Mouse (Mus musculus): ENCODE data around the gene Zic2.

Gene Zic2

DNA sequence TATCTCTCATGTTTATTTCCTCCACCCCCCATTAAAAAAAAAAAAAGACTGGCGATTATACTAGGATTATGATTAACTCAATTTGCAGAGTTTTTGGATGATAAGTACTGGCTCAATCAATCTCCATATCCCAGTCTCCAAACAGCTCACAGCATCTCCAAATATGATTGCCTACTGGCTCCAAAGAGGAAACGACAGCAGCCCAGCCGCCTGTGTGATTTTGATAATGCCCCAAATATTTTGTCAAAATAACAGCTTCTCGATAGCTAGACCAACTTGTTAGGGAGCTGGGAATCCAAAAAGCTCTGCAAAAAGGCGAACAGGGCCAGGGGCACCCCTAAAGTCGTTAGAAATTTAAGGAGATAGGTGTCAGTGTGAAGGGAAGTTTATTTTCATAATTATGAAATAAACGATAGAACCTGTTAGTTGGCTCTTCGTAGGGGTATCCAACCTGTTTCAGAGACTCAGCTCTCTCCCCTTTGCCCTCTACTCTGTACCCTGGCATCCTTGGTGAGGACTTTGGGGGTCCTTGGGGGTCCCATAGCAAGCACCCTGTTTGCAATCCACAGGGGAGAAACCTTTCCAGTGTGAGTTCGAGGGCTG lies 2.8 kb downstream of the Zic2 start:
- DNase-seq: peak in 1 of 2 experiments; percentile 5

DNA sequence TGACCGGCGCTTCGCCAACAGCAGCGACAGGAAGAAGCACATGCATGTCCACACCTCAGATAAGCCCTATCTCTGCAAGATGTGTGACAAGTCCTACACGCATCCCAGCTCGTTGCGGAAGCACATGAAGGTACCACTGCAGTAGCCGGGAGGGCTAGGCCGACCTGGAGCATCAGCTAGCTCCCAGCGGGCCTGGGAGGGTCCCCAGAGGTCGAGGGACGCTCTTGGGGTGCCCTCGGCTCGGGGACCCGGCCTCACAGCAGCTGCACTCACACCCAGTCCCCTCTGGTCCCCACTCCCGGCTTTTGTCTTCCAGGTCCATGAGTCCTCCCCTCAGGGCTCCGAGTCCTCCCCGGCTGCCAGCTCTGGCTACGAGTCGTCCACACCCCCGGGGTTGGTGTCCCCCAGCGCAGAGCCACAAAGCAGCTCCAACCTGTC lies 3.4 kb downstream of the Zic2 start:
- peak in 1 of 2 experiments; percentile 24 for DNase-seq

- no peak for DNase-seq
Observed at GRCm38 (mm10) chr14:122479461-122480109, 4.3 kb downstream of the Zic2 start.

- DNase-seq: no peak
Observed at GRCm38 (mm10) chr14:122480355-122480754, 5.1 kb downstream of the Zic2 start.

DNA sequence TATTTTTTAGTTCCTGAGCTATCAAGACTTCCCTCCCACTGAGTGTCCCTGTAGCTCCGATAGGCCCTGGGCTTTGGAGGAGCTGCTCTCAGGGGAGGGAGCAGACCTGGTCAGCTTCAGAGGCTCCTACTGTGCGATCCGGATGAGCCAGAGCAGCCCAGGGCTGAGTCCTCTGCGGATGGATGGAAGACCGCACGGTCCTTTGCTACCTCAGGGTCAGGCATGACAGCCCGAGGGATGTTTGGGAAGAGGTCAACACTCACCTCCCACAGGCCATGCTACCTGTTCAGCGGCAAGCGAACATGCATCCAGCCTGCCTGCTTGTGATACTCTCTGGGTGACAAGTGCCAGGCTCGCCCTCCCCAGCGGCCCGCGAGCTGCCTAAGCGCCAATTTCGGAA lies 5.9 kb downstream of the Zic2 start:
- DNase-seq: no peak

GRCm38 (mm10) chr14:122482081-122483023 lies 7.1 kb downstream of the Zic2 start:
- no peak for DNase-seq

DNA sequence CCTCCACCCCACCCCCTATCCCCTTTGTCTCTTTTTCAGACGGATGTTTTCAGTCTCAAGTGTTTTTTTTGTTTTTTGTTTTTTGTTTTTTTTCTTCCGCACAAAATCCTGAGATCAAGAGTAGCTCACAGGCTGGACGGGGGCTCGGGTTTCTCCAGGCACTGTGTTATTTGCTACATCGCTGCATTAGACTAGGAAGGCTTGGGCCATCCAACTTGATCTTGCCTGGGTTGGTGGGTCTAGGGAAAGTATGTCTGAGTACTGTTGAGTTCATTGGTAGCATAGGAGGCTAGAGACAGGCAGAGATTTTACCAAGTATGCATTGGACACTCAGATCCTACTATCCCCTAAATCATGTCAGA lies 7.8 kb downstream of the Zic2 start:
- no peak for DNase-seq

DNA sequence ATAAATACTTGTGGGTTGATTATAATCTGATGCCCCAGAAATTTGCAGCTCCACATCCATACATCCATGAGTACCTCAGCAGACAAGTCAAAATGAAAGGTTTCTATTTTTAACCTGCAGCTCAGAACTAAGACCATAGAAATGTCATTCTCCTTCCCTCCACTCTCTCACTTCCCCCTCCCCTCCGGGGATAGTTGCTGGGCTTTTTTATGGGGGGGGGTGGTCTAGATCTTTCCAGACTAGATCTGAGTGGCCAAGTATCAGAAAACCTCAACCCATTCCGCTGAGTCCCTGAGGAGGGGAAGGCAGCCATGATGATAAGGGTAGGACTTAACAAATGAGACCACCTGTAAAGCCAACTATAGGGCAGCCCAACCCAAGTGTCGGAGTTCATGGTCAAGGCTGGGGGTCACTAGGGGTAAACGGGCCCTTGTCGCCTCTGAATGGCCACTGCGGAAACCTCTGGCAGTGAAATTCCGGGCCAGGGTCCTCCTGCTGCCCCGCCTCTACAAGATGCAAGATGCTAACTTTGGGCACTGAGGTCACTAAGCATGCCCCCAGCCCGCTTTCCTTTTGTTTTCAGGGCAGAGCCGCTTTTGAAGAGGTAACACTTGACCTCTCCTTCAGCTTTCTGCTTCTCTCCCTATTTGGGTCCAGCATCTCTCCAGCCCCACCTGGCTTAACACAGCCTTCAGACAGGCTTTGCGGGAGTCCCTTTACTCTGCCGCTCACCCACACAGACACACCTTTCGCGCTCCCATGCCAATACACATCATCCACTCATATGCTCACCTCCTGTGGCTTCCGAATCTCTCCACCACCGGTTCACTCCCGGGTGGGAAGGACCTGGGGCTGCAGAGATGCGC lies 8.6 kb downstream of the Zic2 start:
- DNase-seq: no peak

DNA sequence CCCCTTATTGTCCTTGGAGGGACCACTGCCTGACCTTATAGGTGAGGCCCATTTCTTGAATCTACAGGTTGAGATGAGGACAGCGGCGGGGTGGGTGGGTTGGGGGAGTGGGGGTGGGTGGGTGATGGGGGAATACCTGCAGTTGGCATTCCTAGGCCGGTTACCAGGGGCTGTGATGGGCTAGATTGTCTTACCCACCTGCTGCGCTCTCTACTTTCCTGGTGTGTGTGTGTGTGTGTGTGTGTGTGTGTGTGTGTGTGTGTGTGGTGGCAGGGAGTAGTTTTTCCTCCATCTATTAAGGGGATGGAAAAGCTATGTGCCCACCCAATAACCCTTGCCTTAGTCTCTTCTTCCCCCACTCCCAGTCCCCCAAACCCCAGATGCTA lies 9.2 kb downstream of the Zic2 start:
- DNase-seq: no peak

GRCm38 (mm10) chr14:122484844-122485551 lies 9.8 kb downstream of the Zic2 start:
- DNase-seq: peak in 1 of 2 experiments; percentile 3

- no peak for DNase-seq
Observed at GRCm38 (mm10) chr14:122485635-122486181, 10.5 kb downstream of the Zic2 start.

DNA sequence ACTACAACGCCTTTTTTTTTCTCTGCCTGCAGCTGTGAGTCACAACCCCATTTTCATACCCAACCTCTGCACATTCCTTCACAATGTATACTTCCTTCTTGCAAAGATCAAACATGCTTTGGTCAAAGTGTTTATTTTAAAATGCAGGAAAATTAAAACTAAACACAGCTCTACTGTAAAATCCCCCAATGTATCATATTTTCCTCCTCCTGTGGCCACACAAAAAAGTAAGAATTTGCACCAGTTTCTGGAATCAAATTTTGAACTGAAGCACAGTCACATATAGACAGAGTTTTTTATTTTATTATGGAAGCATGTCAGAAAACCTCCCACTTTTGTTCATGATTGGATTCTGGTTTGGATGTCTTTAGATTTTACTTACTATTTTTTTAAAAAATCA lies 11.4 kb downstream of the Zic2 start:
- DNase-seq: no peak

DNA sequence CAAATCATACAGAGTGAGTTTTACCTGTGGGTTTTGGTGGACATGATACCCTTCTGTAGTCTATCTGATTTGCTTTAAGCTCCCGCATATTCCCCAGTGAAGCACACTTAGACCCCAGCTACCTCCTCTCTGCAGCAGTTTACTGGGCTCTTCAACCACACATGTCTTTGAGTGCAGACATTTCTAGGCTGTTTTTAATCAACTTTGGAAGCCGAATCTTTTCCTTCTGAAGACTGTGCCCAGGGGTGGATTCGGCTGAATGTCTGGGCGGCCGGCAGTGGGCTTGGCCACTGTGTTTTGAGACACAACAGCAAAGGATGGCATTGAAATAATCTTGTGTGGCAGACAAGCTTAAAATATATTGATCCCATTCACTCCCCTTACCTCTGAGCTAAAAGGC lies 12.1 kb downstream of the Zic2 start:
- peak in 1 of 2 experiments; percentile 2 for DNase-seq

GRCm38 (mm10) chr14:122489041-122489440 lies 13.8 kb downstream of the Zic2 start:
- DNase-seq: peak in 1 of 2 experiments; percentile 1

DNA sequence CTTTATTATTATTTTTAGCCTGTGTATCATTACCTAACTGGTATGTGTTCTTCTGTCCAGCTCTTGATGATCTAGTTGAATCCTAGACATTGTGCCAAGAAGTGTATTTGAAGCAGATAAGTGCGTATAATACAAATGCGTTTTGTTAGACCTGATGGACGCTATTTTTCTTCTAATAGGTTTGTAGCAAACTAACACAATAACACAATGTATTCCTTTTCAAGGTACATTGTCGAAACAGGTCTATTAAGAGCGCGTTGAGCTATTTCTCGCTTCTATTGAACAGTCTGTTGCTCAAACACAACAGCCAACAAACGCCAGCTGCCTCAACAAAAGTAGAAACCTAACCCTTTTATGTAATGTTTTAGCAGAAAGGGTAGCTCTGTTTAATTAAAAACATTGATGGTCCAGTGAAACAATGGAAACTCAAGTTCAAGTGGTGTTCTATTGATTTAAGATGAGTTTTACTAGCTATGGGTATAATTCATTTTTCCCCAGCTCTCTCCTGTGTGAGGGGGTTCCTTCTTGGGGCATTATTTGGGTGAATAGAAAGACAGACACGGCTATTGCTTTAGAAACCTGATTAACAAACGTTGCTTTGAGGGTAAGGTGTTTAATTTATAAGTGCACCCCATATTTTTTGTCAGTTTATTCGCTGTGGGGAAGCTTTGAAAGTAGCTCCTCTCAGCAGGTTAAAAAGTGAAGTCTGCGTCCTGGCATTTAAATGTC lies 14.6 kb downstream of the Zic2 start:
- DNase-seq: no peak

GRCm38 (mm10) chr14:122490441-122491328 lies 15.4 kb downstream of the Zic2 start, which contains the start of gene Gm10837:
TSS of gene Gm10837 (plus strand) at chr14:122490586.
- peak in 1 of 2 experiments; percentile 12 for DNase-seq

DNA sequence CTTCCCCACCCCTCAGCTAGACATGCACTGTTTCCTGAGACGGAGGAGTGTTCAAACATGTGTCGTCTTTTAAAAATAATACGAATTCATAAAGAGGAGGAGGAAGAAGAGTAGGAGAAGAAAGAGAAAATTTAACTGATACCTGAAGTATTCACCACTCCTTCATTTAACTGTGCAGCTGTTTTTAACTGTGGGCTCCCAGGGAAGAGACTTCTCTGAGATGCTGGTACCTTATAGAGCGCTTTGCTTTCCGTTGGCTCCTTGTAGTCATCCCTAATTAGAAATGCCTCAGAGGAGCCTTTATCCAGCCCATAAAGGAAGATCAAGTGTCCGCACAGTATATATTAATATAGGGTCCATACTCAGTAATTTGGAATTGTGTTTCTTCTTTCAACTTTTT lies 16.3 kb downstream of the Zic2 start:
- no peak for DNase-seq

DNA sequence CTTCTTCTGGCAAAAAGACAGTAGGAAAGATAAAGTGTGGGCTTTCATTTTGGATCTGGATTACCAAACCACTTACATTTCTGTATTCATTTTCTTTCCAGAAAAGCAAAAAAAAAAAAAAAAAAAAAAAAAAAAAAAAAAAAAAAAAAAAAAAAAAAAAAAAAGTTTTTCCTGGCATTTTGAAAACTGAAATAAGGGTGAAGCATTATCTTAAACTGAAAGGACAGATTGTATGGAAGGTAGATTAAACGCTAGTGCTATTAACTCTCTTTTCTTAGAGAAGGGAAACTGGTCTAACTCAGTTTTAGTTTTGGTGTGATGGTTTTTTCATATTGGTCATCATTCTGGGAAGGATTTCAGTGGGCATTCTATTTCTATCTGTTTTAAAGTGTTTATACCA lies 16.8 kb downstream of the Zic2 start:
- no peak for DNase-seq

GRCm38 (mm10) chr14:122509058-122509457 lies 33.8 kb downstream of the Zic2 start:
- no peak for DNase-seq

- DNase-seq: no peak
Observed at GRCm38 (mm10) chr14:122511519-122511918, 36.3 kb downstream of the Zic2 start.

All from kidney, postnatal 4 days (tissue).